Comparison of ENCODE assay signal across 18 mouse cellular contexts in the genomic region with DNA sequence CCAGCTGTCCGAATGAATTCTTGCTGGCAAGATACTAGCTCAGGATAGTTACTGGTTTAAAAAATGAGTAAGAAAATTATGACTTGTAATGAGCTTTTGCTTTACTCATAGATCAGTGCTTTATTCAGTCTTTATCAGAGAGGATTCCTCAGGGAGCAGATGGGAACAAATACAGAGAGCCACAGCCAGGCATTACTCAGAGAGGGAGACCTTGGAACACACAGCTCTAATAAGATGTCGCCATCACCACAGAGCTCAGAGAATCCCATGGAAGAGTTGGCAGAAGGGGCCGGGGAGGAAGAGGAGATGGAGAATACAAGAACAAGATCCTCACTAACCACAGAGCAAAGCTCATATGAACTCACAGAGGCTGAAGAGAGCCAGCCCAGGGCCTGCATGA.
DNase-seq lines count a peak whose midpoint lies in the region.
"Had no signal": no experiment of that assay in that cellular context is flagged by ENCODE, and none has a peak within 500 bp of the region (broad histone marks: within the 10 kb centered on the region; RNA-seq: fewer than 3 reads in every experiment).

No protein-coding gene starts in this region.

- peaks cover 6% of the 10 kb centered on the region; the same call in 1 of the 2 replicates for H3K4me1 ChIP-seq in heart, embryonic 10.5 days
- H3K4me1 ChIP-seq: embryonic facial prominence, embryonic 15.5 days; intestine, embryonic 15.5 days had no signal

- H3K4me3 ChIP-seq in heart, embryonic 10.5 days, result no peak overlapping the region
- H3K4me3 ChIP-seq: embryonic facial prominence, embryonic 15.5 days; erythroblast, embryonic 14.5 days; forebrain, embryonic 10.5 days; intestine, embryonic 15.5 days had no signal

- DNase-seq in heart, adult 18-20 months, result peak; percentile 41 to 57
- DNase-seq in heart, embryonic 10.5 days (ENCODE audit: low spot score), result no peak
- peak; percentile 4 for DNase-seq in gastrocnemius, postnatal 14 days
- DNase-seq in heart, postnatal 10 days, result peak; percentile 2 to 5
- DNase-seq in skeletal muscle tissue, adult 2 months (ENCODE audit: low read depth, low spot score), result peak; percentile 59
- DNase-seq in ovary, postnatal 36 days (ENCODE audit: low spot score), result no peak
- DNase-seq in cerebellum, postnatal 36 days, result no peak
- DNase-seq: adrenal gland, adult 2 months; adrenal gland, postnatal 25 days; cerebellum, adult 2 months; cerebellum, postnatal 10 days; embryo, embryonic 11 days; kidney, adult 18-20 months had no signal

- H3K9me3 ChIP-seq in heart, embryonic 10.5 days, result no peaks in the 10 kb centered on the region
- H3K9me3 ChIP-seq: embryonic facial prominence, embryonic 15.5 days; forebrain, embryonic 10.5 days; intestine, embryonic 15.5 days had no signal

- H3K36me3 ChIP-seq in heart, embryonic 10.5 days, result no peaks in the 10 kb centered on the region
- H3K36me3 ChIP-seq: embryonic facial prominence, embryonic 15.5 days; forebrain, embryonic 10.5 days; intestine, embryonic 15.5 days had no signal

- 79% methylated on average over 3 of the region's 3 CpGs for WGBS in heart, embryonic 10.5 days

- H3K27ac ChIP-seq in heart, embryonic 10.5 days, result no peak overlapping the region
- H3K27ac ChIP-seq: embryonic facial prominence, embryonic 15.5 days; forebrain, embryonic 10.5 days; hindbrain, embryonic 14.5 days; intestine, embryonic 15.5 days had no signal

- intact Hi-C loops in gastrocnemius, postnatal 14 days (cut with DNase I; ENCODE audit: low total_unique reads), result no loop called here
- intact Hi-C loops in heart, postnatal 10 days (cut with DNase I), result no loop called here

- H3K27me3 ChIP-seq in heart, embryonic 10.5 days (ENCODE audit: insufficient read depth, poor library complexity, severe bottlenecking), result no peaks in the 10 kb centered on the region
- H3K27me3 ChIP-seq: embryonic facial prominence, embryonic 15.5 days; intestine, embryonic 15.5 days had no signal

Comparison
In these comparisons a context has a peak if more than half of its experiments do, and no peak if none do; other contexts are left out.
1. DNase-seq: peak in heart, adult 18-20 months (2 of 2), gastrocnemius, postnatal 14 days (single experiment), heart, postnatal 10 days (2 of 2) and skeletal muscle tissue, adult 2 months (single experiment); none in heart, embryonic 10.5 days (single experiment), ovary, postnatal 36 days (single experiment) and cerebellum, postnatal 36 days (0 of 2).